ENCODE assay signal across 21 mouse cellular contexts in genomic region chr8:50326485-50326884, GRCm38 (mm10).
A peak's percentile ranks its signal among the peaks of the same experiment; 100 is the strongest.
DNase-seq lines count a peak whose midpoint lies in the region; ATAC-seq and TF ChIP-seq lines count a peak whose summit lies in the region.
"Had no signal": no experiment of that assay in that cellular context is flagged by ENCODE, and none has a peak within 500 bp of the region (broad histone marks: within the 10 kb centered on the region; RNA-seq: fewer than 3 reads in every experiment).

No protein-coding gene starts in this region.

- peak; percentile 53 for DNase-seq in hindbrain, embryonic 14.5 days (ENCODE audit: low spot score)
- DNase-seq in midbrain, embryonic 14.5 days, result peak; percentile 39
- no peak for DNase-seq in midbrain, embryonic 10.5 days (ENCODE audit: low spot score)
- DNase-seq in Muller cell, postnatal 12 days (ENCODE audit: inconsistent ontology term), result peak; percentile 90
- DNase-seq in brain, embryonic 14.5 days (ENCODE audit: low read depth), result peak; percentile 40
- no peak for DNase-seq in limb, embryonic 10.5 days (ENCODE audit: low spot score)
- DNase-seq: adrenal gland, adult 8-10 months; adrenal gland, postnatal 14 days; adrenal gland, postnatal 36 days; cerebellum, adult 11 months; cerebellum, adult 2 months; cerebellum, adult 9-10 months; cerebellum, postnatal 36 days; forebrain, postnatal 0 days had no signal

- no peak for ATAC-seq in hindbrain, embryonic 14.5 days (ENCODE audit: low FRiP score)
- ATAC-seq in hindbrain, embryonic 13.5 days (ENCODE audit: low FRiP score), result no peak
- ATAC-seq in midbrain, embryonic 14.5 days (ENCODE audit: low FRiP score, low TSS enrichment), result no peak
- ATAC-seq: activated CD4-positive, CD25-positive, alpha-beta regulatory T cell, adult 4 months; forebrain, embryonic 13.5 days; forebrain, embryonic 15.5 days; forebrain, postnatal 0 days; Patski had no signal

- no peak for TF ChIP-seq CTCF in brain, embryonic 14.5 days (IDR thresholded peaks at IDR 0.05; ENCODE audit: borderline replicate concordance, extremely low read depth, insufficient read depth, insufficient read length)

- 38% methylated on average over 3 of the region's 3 CpGs for WGBS in hindbrain, embryonic 14.5 days
- 45% methylated on average over 3 of the region's 3 CpGs for WGBS in hindbrain, embryonic 13.5 days
- 56% methylated on average over 3 of the region's 3 CpGs for WGBS in midbrain, embryonic 14.5 days
- WGBS in midbrain, embryonic 10.5 days, result 85% methylated on average over 3 of the region's 3 CpGs
- 85% methylated on average over 3 of the region's 3 CpGs for WGBS in limb, embryonic 10.5 days

- no peak overlapping the region for H3K4me2 ChIP-seq in hindbrain, embryonic 14.5 days (replicated peaks)
- H3K4me2 ChIP-seq in hindbrain, embryonic 13.5 days, result no peak overlapping the region
- H3K4me2 ChIP-seq in midbrain, embryonic 14.5 days (ENCODE audit: low read length), result no peak overlapping the region
- H3K4me2 ChIP-seq: embryonic facial prominence, embryonic 12.5 days; forebrain, embryonic 13.5 days; forebrain, embryonic 15.5 days had no signal

- no peaks in the 10 kb centered on the region for H3K36me3 ChIP-seq in hindbrain, embryonic 14.5 days (replicated peaks; ENCODE audit: control insufficient read depth, insufficient read depth)
- H3K36me3 ChIP-seq in hindbrain, embryonic 13.5 days, result no peaks in the 10 kb centered on the region
- no peaks in the 10 kb centered on the region for H3K36me3 ChIP-seq in midbrain, embryonic 14.5 days (ENCODE audit: control insufficient read depth, insufficient read depth, low read length)
- H3K36me3 ChIP-seq in midbrain, embryonic 10.5 days, result no peaks in the 10 kb centered on the region
- no peaks in the 10 kb centered on the region for H3K36me3 ChIP-seq in limb, embryonic 10.5 days
- H3K36me3 ChIP-seq: embryonic facial prominence, embryonic 10.5 days; embryonic facial prominence, embryonic 12.5 days; forebrain, embryonic 15.5 days had no signal

- H3K4me1 ChIP-seq in hindbrain, embryonic 14.5 days (replicated peaks; ENCODE audit: control insufficient read depth, insufficient read depth, low read length), result peaks cover 3% of the 10 kb centered on the region; the same call in 1 of the 2 replicates
- no peaks in the 10 kb centered on the region; the same call in 1 of the 2 replicates for H3K4me1 ChIP-seq in hindbrain, embryonic 13.5 days (replicated peaks)
- no peaks in the 10 kb centered on the region for H3K4me1 ChIP-seq in midbrain, embryonic 14.5 days (ENCODE audit: control insufficient read depth, insufficient read depth, low read length)
- peaks cover 12% of the 10 kb centered on the region for H3K4me1 ChIP-seq in midbrain, embryonic 10.5 days
- peaks cover 1% of the 10 kb centered on the region; the same call in 1 of the 2 replicates for H3K4me1 ChIP-seq in limb, embryonic 10.5 days
- H3K4me1 ChIP-seq: embryonic facial prominence, embryonic 10.5 days; embryonic facial prominence, embryonic 12.5 days; forebrain, embryonic 15.5 days had no signal

- H3K9me3 ChIP-seq in hindbrain, embryonic 14.5 days (ENCODE audit: control insufficient read depth, low read length), result no peaks in the 10 kb centered on the region
- no peaks in the 10 kb centered on the region for H3K9me3 ChIP-seq in hindbrain, embryonic 13.5 days
- no peaks in the 10 kb centered on the region for H3K9me3 ChIP-seq in midbrain, embryonic 14.5 days (ENCODE audit: control insufficient read depth, low read length)
- no peaks in the 10 kb centered on the region for H3K9me3 ChIP-seq in midbrain, embryonic 10.5 days (replicated peaks)
- H3K9me3 ChIP-seq in limb, embryonic 10.5 days (replicated peaks), result no peaks in the 10 kb centered on the region
- H3K9me3 ChIP-seq: embryonic facial prominence, embryonic 10.5 days; embryonic facial prominence, embryonic 12.5 days; forebrain, embryonic 13.5 days; forebrain, embryonic 15.5 days had no signal

- H3K27ac ChIP-seq in hindbrain, embryonic 14.5 days, result no peak overlapping the region
- H3K27ac ChIP-seq in hindbrain, embryonic 13.5 days, result no peak overlapping the region
- no peak overlapping the region for H3K27ac ChIP-seq in midbrain, embryonic 14.5 days (replicated peaks; ENCODE audit: low read depth, low read length)
- H3K27ac ChIP-seq in midbrain, embryonic 10.5 days (replicated peaks), result no peak overlapping the region
- no peak overlapping the region for H3K27ac ChIP-seq in limb, embryonic 10.5 days
- H3K27ac ChIP-seq: embryonic facial prominence, embryonic 10.5 days; embryonic facial prominence, embryonic 12.5 days; forebrain, embryonic 13.5 days; forebrain, embryonic 15.5 days had no signal

- no peak overlapping the region for H3K4me3 ChIP-seq in hindbrain, embryonic 14.5 days (replicated peaks; ENCODE audit: low read length)
- no peak overlapping the region for H3K4me3 ChIP-seq in hindbrain, embryonic 13.5 days
- no peak overlapping the region for H3K4me3 ChIP-seq in midbrain, embryonic 14.5 days (replicated peaks; ENCODE audit: low read depth, low read length)
- H3K4me3 ChIP-seq in midbrain, embryonic 10.5 days, result no peak overlapping the region
- no peak overlapping the region for H3K4me3 ChIP-seq in limb, embryonic 10.5 days
- H3K4me3 ChIP-seq: embryonic facial prominence, embryonic 10.5 days; embryonic facial prominence, embryonic 12.5 days; forebrain, embryonic 13.5 days; forebrain, embryonic 15.5 days had no signal

- TF ChIP-seq POLR2A in brain, embryonic 14.5 days (IDR thresholded peaks at IDR 0.05; ENCODE audit: borderline replicate concordance, extremely low read depth, insufficient read depth, insufficient read length, poor library complexity, severe bottlenecking), result no peak

- H3K27me3 ChIP-seq in hindbrain, embryonic 14.5 days (ENCODE audit: control insufficient read depth, insufficient read depth, low read length), result no peaks in the 10 kb centered on the region
- H3K27me3 ChIP-seq in hindbrain, embryonic 13.5 days, result no peaks in the 10 kb centered on the region
- H3K27me3 ChIP-seq in midbrain, embryonic 14.5 days (ENCODE audit: control insufficient read depth, insufficient read depth, low read length), result no peaks in the 10 kb centered on the region
- H3K27me3 ChIP-seq in midbrain, embryonic 10.5 days (ENCODE audit: low read depth, poor library complexity, severe bottlenecking), result no peaks in the 10 kb centered on the region
- H3K27me3 ChIP-seq in limb, embryonic 10.5 days (ENCODE audit: low read depth, poor library complexity, severe bottlenecking), result no peaks in the 10 kb centered on the region
- H3K27me3 ChIP-seq: embryonic facial prominence, embryonic 12.5 days; forebrain, embryonic 13.5 days; forebrain, embryonic 15.5 days had no signal

- H3K9ac ChIP-seq in hindbrain, embryonic 14.5 days, result no peak overlapping the region
- H3K9ac ChIP-seq in hindbrain, embryonic 13.5 days, result no peak overlapping the region
- no peak overlapping the region for H3K9ac ChIP-seq in midbrain, embryonic 14.5 days (replicated peaks; ENCODE audit: low read length)
- H3K9ac ChIP-seq: embryonic facial prominence, embryonic 12.5 days; forebrain, embryonic 13.5 days; forebrain, embryonic 15.5 days; forebrain, postnatal 0 days had no signal

Comparison
In these comparisons a context has a peak if more than half of its experiments do, and no peak if none do; other contexts are left out.
1. DNase-seq: peak in hindbrain, embryonic 14.5 days (single experiment), midbrain, embryonic 14.5 days (single experiment), Muller cell, postnatal 12 days (single experiment) and brain, embryonic 14.5 days (single experiment); none in midbrain, embryonic 10.5 days (single experiment) and limb, embryonic 10.5 days (single experiment).